Mouse (Mus musculus): ENCODE results near the gene Tnfaip8l1. TPM values are rescaled to one million over a fixed set of nuclear protein-coding genes. Genes with fewer than 3 reads are reported as not detected.

The Tnfaip8l1 gene
- total RNA-seq, 2 experiments from 2014 or later: 9.5 to 11.0 TPM

- no peak for DNase-seq
Measured at GRCm38 (mm10) chr17:56219251-56219650, 57.0 kb downstream of the Tnfaip8l1 start.

GRCm38 (mm10) chr17:56219805-56220204 is 57.5 kb downstream of the Tnfaip8l1 start:
- DNase-seq: peak; percentile 74

Small RNA genes lying within 50 kb of the gene (microRNA-seq; reads per million reads assigned to microRNA genes)
- not detected for gene Gm44397

Other genes with a start within 250 kb of the Tnfaip8l1 start
- gene Zfp119b, start 213.0 kb upstream of the Tnfaip8l1 start, total RNA-seq (2021): 1 to 10 TPM; 4.1 to 4.2 TPM
- gene Ebi3, start 209.8 kb upstream of the Tnfaip8l1 start, total RNA-seq (2021): 1 to 10 TPM; 1.5 to 1.8 TPM
- 10 to 100 TPM; 16.7 to 20.1 TPM for gene Yju2, start 203.4 kb upstream of the Tnfaip8l1 start, total RNA-seq (2021)
- gene Shd, start 192.0 kb upstream of the Tnfaip8l1 start, total RNA-seq (2021): 1 to 10 TPM; 1.6 to 3.8 TPM
- gene Fsd1, start 176.0 kb upstream of the Tnfaip8l1 start, total RNA-seq (2021): 1 to 10 TPM; 1.4 to 3.7 TPM
- gene Stap2, start 156.9 kb upstream of the Tnfaip8l1 start, total RNA-seq (2021): 10 to 100 TPM; 15.2 to 17.2 TPM
- 10 to 100 TPM; 77.0 to 91.2 TPM for gene Mpnd, start 156.8 kb upstream of the Tnfaip8l1 start, total RNA-seq (2021)
- 10 to 100 TPM; 49.3 to 50.7 TPM for gene Sh3gl1, start 125.8 kb upstream of the Tnfaip8l1 start, total RNA-seq (2021)
- gene Chaf1a, start 122.0 kb upstream of the Tnfaip8l1 start, total RNA-seq (2021): 10 to 100 TPM in 1 of 2 experiments, 1 to 10 TPM in 1; 8.4 to 10.9 TPM
- 10 to 100 TPM; 77.5 to 78.9 TPM for gene Ubxn6, start 87.4 kb upstream of the Tnfaip8l1 start, total RNA-seq (2021)
- gene Hdgfl2, start 82.8 kb upstream of the Tnfaip8l1 start, total RNA-seq (2021): 10 to 100 TPM; 45.3 to 54.0 TPM
- 10 to 100 TPM; 75.7 to 89.2 TPM for gene Plin4, start 52.7 kb upstream of the Tnfaip8l1 start, total RNA-seq (2021)
- 100 to 1,000 TPM; 102 to 111 TPM for gene Plin5, start 44.9 kb upstream of the Tnfaip8l1 start, total RNA-seq (2021)
- 10 to 100 TPM; 41.0 to 55.6 TPM for gene Lrg1, start 40.5 kb upstream of the Tnfaip8l1 start, total RNA-seq (2021)
- 10 to 100 TPM; 13.3 to 14.9 TPM for gene Sema6b, start 22.1 kb upstream of the Tnfaip8l1 start, total RNA-seq (2021)
- gene Mydgf, start 21.4 kb downstream of the Tnfaip8l1 start, total RNA-seq (2021): 10 to 100 TPM; 55.6 to 61.9 TPM
- 10 to 100 TPM; 28.8 to 30.1 TPM for gene Dpp9, start 56.4 kb downstream of the Tnfaip8l1 start, total RNA-seq (2021)
- 10 to 100 TPM; 27.8 to 38.0 TPM for gene Fem1a, start 94.3 kb downstream of the Tnfaip8l1 start, total RNA-seq (2021)
- 10 to 100 TPM; 16.6 to 18.1 TPM for gene Ticam1, start 114.3 kb downstream of the Tnfaip8l1 start, total RNA-seq (2021)
- 10 to 100 TPM; 96.0 to 97.9 TPM for gene Plin3, start 130.4 kb downstream of the Tnfaip8l1 start, total RNA-seq (2021)
- not detected for gene Arrdc5, start 137.8 kb downstream of the Tnfaip8l1 start, total RNA-seq (2021)
- 10 to 100 TPM; 28.5 to 34.8 TPM for gene Uhrf1, start 140.8 kb downstream of the Tnfaip8l1 start, total RNA-seq (2021)
- gene Kdm4b, start 163.6 kb downstream of the Tnfaip8l1 start, total RNA-seq (2021): 10 to 100 TPM; 35.0 to 41.8 TPM